Mouse (Mus musculus) heart, embryonic 16.5 days (tissue): ENCODE measurements around the gene Wipf1. TPM values are rescaled to one million over a fixed set of nuclear protein-coding genes. Genes with fewer than 3 reads are reported as not detected.

Experiments
- ATAC-seq: fragments of 200-750 bp; cut with Nextera tagmentation; replicated peaks from 2 replicates; pipeline ENCODE4 v1.8.0; 2017; ENCODE audit warnings: moderate number of reproducible peaks; ENCODE audit not compliant: insufficient read depth, low FRiP score; ENCODE audit errors: extremely low read depth
- H3K27ac ChIP-seq: fragments of 300-500 bp; sonication (generic); 2 replicates; pipeline ENCODE4 v1.5.1; 2014; ENCODE audit warnings: mild to moderate bottlenecking, low read length, control low read depth, moderate library complexity
- H3K27me3 ChIP-seq: fragments of 300-500 bp; sonication (generic); 2 replicates; pipeline ENCODE4 v1.6.1; 2014; ENCODE audit warnings: low read length, mixed read lengths; ENCODE audit not compliant: control insufficient read depth, insufficient read depth
- H3K36me3 ChIP-seq: fragments of 300-500 bp; sonication (generic); 2 replicates; pipeline ENCODE4 v1.6.1; 2014; ENCODE audit not compliant: control insufficient read depth, insufficient read depth
- H3K4me1 ChIP-seq: fragments of 300-500 bp; sonication (generic); 2 replicates; pipeline ENCODE4 v1.6.1; 2014; ENCODE audit warnings: low read length, mixed read lengths; ENCODE audit not compliant: control insufficient read depth, insufficient read depth
- H3K4me2 ChIP-seq: fragments of 300-500 bp; sonication (generic); 2 replicates; pipeline ENCODE4 v1.6.1; 2014; ENCODE audit warnings: low read depth, mild to moderate bottlenecking, control low read depth, low read length
- H3K4me3 ChIP-seq: fragments of 300-500 bp; sonication (generic); 2 replicates; pipeline ENCODE4 v1.5.1; 2014; ENCODE audit warnings: mild to moderate bottlenecking, control low read depth, low read length
- H3K9ac ChIP-seq: fragments of 300-500 bp; sonication (generic); 2 replicates; pipeline ENCODE4 v1.6.1; 2014; ENCODE audit warnings: low read length, control low read depth
- H3K9me3 ChIP-seq: fragments of 300-500 bp; sonication (generic); replicated peaks from 2 replicates; pipeline ENCODE4 v1.6.1; 2016; ENCODE audit warnings: low read length; ENCODE audit not compliant: control insufficient read depth
- WGBS: fragments of 180-500 bp; shearing (Covaris S2); extraction: QIAGEN DNeasy Blood & Tissue Kit; methylation state at CpG from one replicate; pipeline ENCODE4 v1.1.7; 2014; 5-methylcytosine and 5-hydroxymethylcytosine counted together
- polyA plus RNA-seq: library from polyadenylated mRNA; unstranded; fragments of >200 nt; fragmentation: Nextera tagmentation; extraction: Ambion mirVana; gene quantifications from 2 replicates; pipeline ENCODE4 v1.2.1, GENCODE M21; 2015

Gene Wipf1
- polyA plus RNA-seq, 1 experiment from 2014 or later = 7.4 TPM

- 74% methylated on average over 2 of the region's 2 CpGs for WGBS
- H3K4me2 ChIP-seq = no peak overlapping the region
- ATAC-seq = no peak
- peaks cover 8% of the 10 kb centered on the region for H3K4me1 ChIP-seq
- H3K9ac ChIP-seq = no peak overlapping the region
- no peaks in the 10 kb centered on the region for H3K36me3 ChIP-seq
- no peaks in the 10 kb centered on the region for H3K9me3 ChIP-seq
- no peaks in the 10 kb centered on the region for H3K27me3 ChIP-seq
- no peak overlapping the region for H3K27ac ChIP-seq
- no peak overlapping the region for H3K4me3 ChIP-seq
Measured at GRCm38 (mm10) chr2:73462265-73462664, 67.3 kb downstream of the Wipf1 start.

- no peak for ATAC-seq
- 38% methylated on average over 3 of the region's 3 CpGs for WGBS
- no peak overlapping the region for H3K9ac ChIP-seq
- no peaks in the 10 kb centered on the region for H3K27me3 ChIP-seq
- H3K36me3 ChIP-seq = no peaks in the 10 kb centered on the region
- peaks cover 8% of the 10 kb centered on the region for H3K4me1 ChIP-seq
- H3K4me3 ChIP-seq = no peak overlapping the region
- H3K27ac ChIP-seq = no peak overlapping the region
- no peak overlapping the region for H3K4me2 ChIP-seq
- no peaks in the 10 kb centered on the region for H3K9me3 ChIP-seq
Measured at GRCm38 (mm10) chr2:73460168-73460567, 69.4 kb downstream of the Wipf1 start.

GRCm38 (mm10) chr2:73459607-73460153, 69.9 kb downstream of the Wipf1 start:
- H3K27ac ChIP-seq = no peak overlapping the region
- H3K36me3 ChIP-seq = no peaks in the 10 kb centered on the region
- no peak overlapping the region for H3K9ac ChIP-seq
- no peak for ATAC-seq
- no peaks in the 10 kb centered on the region for H3K27me3 ChIP-seq
- H3K9me3 ChIP-seq = no peaks in the 10 kb centered on the region
- no peak overlapping the region for H3K4me3 ChIP-seq
- H3K4me2 ChIP-seq = no peak overlapping the region
- 78% methylated on average over 4 of the region's 4 CpGs for WGBS
- H3K4me1 ChIP-seq = peaks cover 8% of the 10 kb centered on the region

- no peaks in the 10 kb centered on the region for H3K36me3 ChIP-seq
- peaks cover 4% of the 10 kb centered on the region; the same call in 1 of the 2 replicates for H3K4me1 ChIP-seq
- no peaks in the 10 kb centered on the region for H3K27me3 ChIP-seq
- no peak for ATAC-seq
- WGBS = 91% methylated on average over 6 of the region's 6 CpGs
- H3K4me3 ChIP-seq = no peak overlapping the region
- H3K4me2 ChIP-seq = no peak overlapping the region
- H3K27ac ChIP-seq = no peak overlapping the region
- no peaks in the 10 kb centered on the region for H3K9me3 ChIP-seq
- H3K9ac ChIP-seq = no peak overlapping the region
Measured at GRCm38 (mm10) chr2:73456886-73457285, 72.6 kb downstream of the Wipf1 start.

GRCm38 (mm10) chr2:73456154-73456553, 73.4 kb downstream of the Wipf1 start:
- ATAC-seq = no peak
- H3K27me3 ChIP-seq = no peaks in the 10 kb centered on the region
- no peaks in the 10 kb centered on the region for H3K9me3 ChIP-seq
- 81% methylated on average over 3 of the region's 3 CpGs for WGBS
- no peak overlapping the region for H3K4me2 ChIP-seq
- H3K4me3 ChIP-seq = no peak overlapping the region
- H3K4me1 ChIP-seq = peaks cover 4% of the 10 kb centered on the region; the same call in 1 of the 2 replicates
- H3K36me3 ChIP-seq = no peaks in the 10 kb centered on the region
- H3K27ac ChIP-seq = no peak overlapping the region
- H3K9ac ChIP-seq = no peak overlapping the region

- Histone ChIP-seq H3K9me3 (no peaks in the 10 kb centered on the region), H3K4me3 (no peak overlapping the region), H3K27me3 (no peaks in the 10 kb centered on the region), H3K4me1 (peaks cover 4% of the 10 kb centered on the region; the same call in 1 of the 2 replicates), H3K36me3 (no peaks in the 10 kb centered on the region), H3K4me2 (no peak overlapping the region), H3K9ac (no peak overlapping the region), H3K27ac (no peak overlapping the region)
- no peak for ATAC-seq
- WGBS = 70% methylated on average over 4 of the region's 4 CpGs
Measured at GRCm38 (mm10) chr2:73455541-73455940, 74.0 kb downstream of the Wipf1 start.

GRCm38 (mm10) chr2:73454682-73455081, 74.9 kb downstream of the Wipf1 start:
- no peak for ATAC-seq
- Histone ChIP-seq H3K4me3 (no peak overlapping the region), H3K4me2 (no peak overlapping the region)

GRCm38 (mm10) chr2:73454186-73454585, 75.3 kb downstream of the Wipf1 start:
- Histone ChIP-seq H3K9ac (no peak overlapping the region), H3K4me3 (no peak overlapping the region), H3K9me3 (no peaks in the 10 kb centered on the region), H3K27me3 (no peaks in the 10 kb centered on the region), H3K36me3 (no peaks in the 10 kb centered on the region), H3K4me1 (0 out of 2 replicates have a peak, but pooled peaks cover 2% of the 10 kb centered on the region), H3K4me2 (no peak overlapping the region), H3K27ac (0 out of 2 replicates have a peak overlapping the region, but pooled peaks have one; percentile 18)
- WGBS = 69% methylated on average over 4 of the region's 4 CpGs
- no peak for ATAC-seq

More at GRCm38 (mm10) chr2:73454682-73455081, 74.9 kb downstream of the Wipf1 start:
- H3K27me3 ChIP-seq = no peaks in the 10 kb centered on the region
- no peak overlapping the region for H3K27ac ChIP-seq
- WGBS = 87% methylated on average over 13 of the region's 13 CpGs
- no peaks in the 10 kb centered on the region for H3K36me3 ChIP-seq
- H3K4me1 ChIP-seq = 0 out of 2 replicates have a peak, but pooled peaks cover 2% of the 10 kb centered on the region
- no peak overlapping the region for H3K9ac ChIP-seq
- H3K9me3 ChIP-seq = no peaks in the 10 kb centered on the region

- Histone ChIP-seq H3K27ac (no peak overlapping the region), H3K36me3 (no peaks in the 10 kb centered on the region), H3K4me1 (0 out of 2 replicates have a peak, but pooled peaks cover 2% of the 10 kb centered on the region), H3K9ac (no peak overlapping the region), H3K4me3 (no peak overlapping the region), H3K27me3 (no peaks in the 10 kb centered on the region), H3K9me3 (no peaks in the 10 kb centered on the region), H3K4me2 (no peak overlapping the region)
- 51% methylated on average over 4 of the region's 4 CpGs for WGBS
- no peak for ATAC-seq
Measured at GRCm38 (mm10) chr2:73453717-73454116, 75.8 kb downstream of the Wipf1 start.
